Mouse (Mus musculus) forebrain, embryonic 10.5 days (tissue): ENCODE data around the gene Cfap100. TPM values are rescaled to one million over a fixed set of nuclear protein-coding genes. Genes with fewer than 3 reads are reported as not detected.

Experiments used
- DNase-seq: peaks from one replicate; pipeline ENCODE4 v3.0.0-alpha.2; 2017; ENCODE audit warnings: low spot score; ENCODE audit errors: extremely low spot score
- H3K27ac ChIP-seq: fragments of 300-500 bp; sonication (generic); 2 replicates; pipeline ENCODE4 v1.5.1; 2016; ENCODE audit warnings: mild to moderate bottlenecking
- H3K27me3 ChIP-seq: fragments of 300-500 bp; sonication (generic); 2 replicates; pipeline ENCODE4 v1.6.1; 2016; ENCODE audit warnings: mild to moderate bottlenecking; ENCODE audit not compliant: poor library complexity, severe bottlenecking
- H3K36me3 ChIP-seq: fragments of 300-500 bp; sonication (generic); replicated peaks from 2 replicates; pipeline ENCODE4 v1.6.1; 2016; ENCODE audit warnings: mild to moderate bottlenecking, moderate library complexity
- H3K4me1 ChIP-seq: fragments of 300-500 bp; sonication (generic); 2 replicates; pipeline ENCODE4 v1.6.1; 2016
- H3K4me3 ChIP-seq: fragments of 300-500 bp; sonication (generic); 2 replicates; pipeline ENCODE4 v1.5.1; 2016; ENCODE audit warnings: mild to moderate bottlenecking, moderate library complexity
- H3K9me3 ChIP-seq: fragments of 300-500 bp; sonication (generic); 2 replicates; pipeline ENCODE4 v1.6.1; 2016; ENCODE audit warnings: mild to moderate bottlenecking, moderate library complexity
- WGBS: fragments of 180-500 bp; shearing (Covaris S2); methylation state at CpG from one replicate; pipeline ENCODE4 v1.1.7; 2016; 5-methylcytosine and 5-hydroxymethylcytosine counted together
- polyA plus RNA-seq: library from polyadenylated mRNA; unstranded; fragments of >200 nt; fragmentation: Nextera tagmentation; extraction: Ambion mirVana; gene quantifications from 2 replicates; pipeline ENCODE4 v1.2.1, GENCODE M21; 2016

Cfap100 gene
- 0.98 and 1.2 TPM in 2 replicates for polyA plus RNA-seq

GRCm38 (mm10) chr6:90428380-90428974 is at the start of gene Cfap100:
Gene Cfap100, minus strand, starts transcription at chr6:90428797.
- peaks cover 35% of the 10 kb centered on the region for H3K27me3 ChIP-seq
- WGBS, result under 1% methylated on average over 31 of the region's 31 CpGs
- H3K36me3 ChIP-seq, result no peaks in the 10 kb centered on the region
- H3K4me1 ChIP-seq, result peaks cover 19% of the 10 kb centered on the region
- peak within 1 kb of the TSS; percentile 59 for H3K4me3 ChIP-seq
- H3K27ac ChIP-seq, result peak within 1 kb of the TSS; percentile 80
- DNase-seq, result peak; percentile 79
- no peaks in the 10 kb centered on the region for H3K9me3 ChIP-seq

- no peak overlapping the region for H3K27ac ChIP-seq
- DNase-seq, result no peak
- H3K36me3 ChIP-seq, result 0 out of 2 replicates have a peak, but pooled peaks cover 2% of the 10 kb centered on the region
- H3K4me3 ChIP-seq, result no peak overlapping the region
- WGBS, result 81% methylated on average over 14 of the region's 14 CpGs
- H3K27me3 ChIP-seq, result no peaks in the 10 kb centered on the region
- H3K4me1 ChIP-seq, result peaks cover 14% of the 10 kb centered on the region
- H3K9me3 ChIP-seq, result no peaks in the 10 kb centered on the region
These were observed 48.4 kb upstream of the Cfap100 start for GRCm38 (mm10) chr6:90476941-90477518.

- Histone ChIP-seq H3K27ac (no peak overlapping the region), H3K4me3 (no peak overlapping the region), H3K9me3 (no peaks in the 10 kb centered on the region), H3K36me3 (0 out of 2 replicates have a peak, but pooled peaks cover 2% of the 10 kb centered on the region), H3K4me1 (peaks cover 22% of the 10 kb centered on the region), H3K27me3 (no peaks in the 10 kb centered on the region)
- 73% methylated on average over 3 of the region's 3 CpGs for WGBS
- DNase-seq, result no peak
These were observed 47.2 kb upstream of the Cfap100 start for GRCm38 (mm10) chr6:90475854-90476212.

- no peaks in the 10 kb centered on the region for H3K27me3 ChIP-seq
- no peak for DNase-seq
- 80% methylated on average over 4 of the region's 4 CpGs for WGBS
- H3K27ac ChIP-seq, result no peak overlapping the region
- H3K9me3 ChIP-seq, result no peaks in the 10 kb centered on the region
- H3K36me3 ChIP-seq, result 0 out of 2 replicates have a peak, but pooled peaks cover 2% of the 10 kb centered on the region
- no peak overlapping the region for H3K4me3 ChIP-seq
- peaks cover 22% of the 10 kb centered on the region for H3K4me1 ChIP-seq
These were observed 46.7 kb upstream of the Cfap100 start for GRCm38 (mm10) chr6:90475176-90475853.

- Histone ChIP-seq H3K9me3 (no peaks in the 10 kb centered on the region), H3K4me1 (peaks cover 22% of the 10 kb centered on the region), H3K27ac (no peak overlapping the region), H3K27me3 (no peaks in the 10 kb centered on the region), H3K4me3 (no peak overlapping the region), H3K36me3 (0 out of 2 replicates have a peak, but pooled peaks cover 8% of the 10 kb centered on the region)
- DNase-seq, result no peak
- WGBS, result 89% methylated on average over 3 of the region's 3 CpGs
These were observed 45.8 kb upstream of the Cfap100 start for GRCm38 (mm10) chr6:90474361-90474750.

- peaks cover 22% of the 10 kb centered on the region for H3K4me1 ChIP-seq
- H3K27me3 ChIP-seq, result no peaks in the 10 kb centered on the region
- 94% methylated on average over 24 of the region's 24 CpGs for WGBS
- no peak overlapping the region for H3K27ac ChIP-seq
- no peak for DNase-seq
- 0 out of 2 replicates have a peak, but pooled peaks cover 8% of the 10 kb centered on the region for H3K36me3 ChIP-seq
- no peak overlapping the region for H3K4me3 ChIP-seq
- no peaks in the 10 kb centered on the region for H3K9me3 ChIP-seq
These were observed 45.2 kb upstream of the Cfap100 start for GRCm38 (mm10) chr6:90473630-90474360.

GRCm38 (mm10) chr6:90472697-90473096 is 44.1 kb upstream of the Cfap100 start:
- H3K27me3 ChIP-seq, result no peaks in the 10 kb centered on the region
- no peaks in the 10 kb centered on the region for H3K9me3 ChIP-seq
- H3K36me3 ChIP-seq, result 0 out of 2 replicates have a peak, but pooled peaks cover 8% of the 10 kb centered on the region
- no peak overlapping the region for H3K27ac ChIP-seq
- peaks cover 22% of the 10 kb centered on the region for H3K4me1 ChIP-seq
- H3K4me3 ChIP-seq, result no peak overlapping the region
- WGBS, result 94% methylated on average over 3 of the region's 3 CpGs
- no peak for DNase-seq

- Histone ChIP-seq H3K9me3 (no peaks in the 10 kb centered on the region), H3K36me3 (0 out of 2 replicates have a peak, but pooled peaks cover 8% of the 10 kb centered on the region), H3K4me3 (no peak overlapping the region), H3K4me1 (peaks cover 18% of the 10 kb centered on the region), H3K27me3 (no peaks in the 10 kb centered on the region), H3K27ac (no peak overlapping the region)
- DNase-seq, result no peak
- 79% methylated on average over 4 of the region's 4 CpGs for WGBS
These were observed 43.5 kb upstream of the Cfap100 start for GRCm38 (mm10) chr6:90472079-90472478.

- Histone ChIP-seq H3K9me3 (no peaks in the 10 kb centered on the region), H3K4me3 (no peak overlapping the region), H3K27me3 (no peaks in the 10 kb centered on the region), H3K4me1 (peaks cover 15% of the 10 kb centered on the region), H3K27ac (peak overlapping the region; percentile 58), H3K36me3 (0 out of 2 replicates have a peak, but pooled peaks cover 8% of the 10 kb centered on the region)
- no peak for DNase-seq
- WGBS, result 69% methylated on average over 12 of the region's 12 CpGs
These were observed 42.4 kb upstream of the Cfap100 start for GRCm38 (mm10) chr6:90470947-90471541.

- WGBS, result 88% methylated on average over 2 of the region's 2 CpGs
- 0 out of 2 replicates have a peak, but pooled peaks cover 8% of the 10 kb centered on the region for H3K36me3 ChIP-seq
- H3K27me3 ChIP-seq, result peaks cover 3% of the 10 kb centered on the region; the same call in 1 of the 2 replicates
- no peaks in the 10 kb centered on the region for H3K9me3 ChIP-seq
- H3K4me1 ChIP-seq, result peaks cover 10% of the 10 kb centered on the region
- no peak overlapping the region for H3K4me3 ChIP-seq
- no peak for DNase-seq
- no peak overlapping the region for H3K27ac ChIP-seq
These were observed 41.7 kb upstream of the Cfap100 start for GRCm38 (mm10) chr6:90470255-90470654.

- Histone ChIP-seq H3K4me1 (peaks cover 14% of the 10 kb centered on the region), H3K27me3 (peaks cover 14% of the 10 kb centered on the region), H3K4me3 (no peak overlapping the region), H3K27ac (no peak overlapping the region), H3K9me3 (no peaks in the 10 kb centered on the region), H3K36me3 (0 out of 2 replicates have a peak, but pooled peaks cover 6% of the 10 kb centered on the region)
- WGBS, result 91% methylated on average over 6 of the region's 6 CpGs
- no peak for DNase-seq
These were observed 40.4 kb upstream of the Cfap100 start for GRCm38 (mm10) chr6:90469041-90469440.

- Histone ChIP-seq H3K4me3 (no peak overlapping the region), H3K27me3 (peaks cover 22% of the 10 kb centered on the region), H3K4me1 (peaks cover 22% of the 10 kb centered on the region), H3K9me3 (no peaks in the 10 kb centered on the region), H3K27ac (no peak overlapping the region), H3K36me3 (0 out of 2 replicates have a peak, but pooled peaks cover 6% of the 10 kb centered on the region)
- DNase-seq, result no peak
- WGBS, result 71% methylated on average over 1 of the region's 1 CpGs
These were observed 39.6 kb upstream of the Cfap100 start for GRCm38 (mm10) chr6:90468216-90468615.
